Mouse (Mus musculus) effector memory CD4-positive, alpha-beta T cell, adult 7 months (primary cell): ENCODE measurements around the gene Ptx3. TPM values are rescaled to one million over a fixed set of nuclear protein-coding genes. Genes with fewer than 3 reads are reported as not detected.

Experiments used
- polyA plus RNA-seq: library from polyadenylated mRNA; unstranded; fragments of 100-300 nt; shearing (Covaris generic); gene quantifications from one replicate; pipeline ENCODE4 v1.2.1, GENCODE M21; 2017

Gene Ptx3
- not detected for polyA plus RNA-seq

DNA sequence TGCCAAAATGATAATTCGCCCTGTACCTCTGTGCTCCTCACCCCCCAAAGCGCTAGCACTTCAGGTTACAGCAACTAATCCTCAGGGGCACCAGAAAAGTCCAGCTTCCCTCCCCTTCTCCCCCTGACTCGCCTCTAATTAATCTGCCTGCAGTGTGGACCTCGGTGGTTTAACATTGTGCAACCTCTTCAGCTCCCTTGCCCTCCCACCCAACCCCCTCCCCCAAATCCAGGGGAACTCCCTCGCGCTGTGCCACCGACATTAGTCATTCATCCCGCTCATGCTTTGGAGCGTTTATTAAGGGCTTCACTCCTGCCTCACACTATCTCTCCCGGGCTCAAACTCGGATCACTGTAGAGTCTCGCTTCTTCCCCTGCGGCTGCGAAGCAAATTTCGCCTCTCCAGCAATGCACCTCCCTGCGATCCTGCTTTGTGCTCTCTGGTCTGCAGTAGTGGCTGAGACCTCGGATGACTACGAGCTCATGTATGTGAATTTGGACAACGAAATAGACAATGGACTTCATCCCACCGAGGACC is at the start of gene Ptx3:
Gene Ptx3, plus strand, starts transcription at position 256 of the 537 bp plus-strand sequence.

Other genes with a start within 250 kb of the Ptx3 start
- gene Veph1, start 76.9 kb downstream of the Ptx3 start, polyA plus RNA-seq = 0.34 TPM